Mouse (Mus musculus): ENCODE measurements around the gene Sorl1.

The Sorl1 gene

GRCm38 (mm10) chr9:42004140-42004539 lies 120.0 kb downstream of the Sorl1 start:
- no peak for DNase-seq (ENCODE audit: low spot score)

DNA sequence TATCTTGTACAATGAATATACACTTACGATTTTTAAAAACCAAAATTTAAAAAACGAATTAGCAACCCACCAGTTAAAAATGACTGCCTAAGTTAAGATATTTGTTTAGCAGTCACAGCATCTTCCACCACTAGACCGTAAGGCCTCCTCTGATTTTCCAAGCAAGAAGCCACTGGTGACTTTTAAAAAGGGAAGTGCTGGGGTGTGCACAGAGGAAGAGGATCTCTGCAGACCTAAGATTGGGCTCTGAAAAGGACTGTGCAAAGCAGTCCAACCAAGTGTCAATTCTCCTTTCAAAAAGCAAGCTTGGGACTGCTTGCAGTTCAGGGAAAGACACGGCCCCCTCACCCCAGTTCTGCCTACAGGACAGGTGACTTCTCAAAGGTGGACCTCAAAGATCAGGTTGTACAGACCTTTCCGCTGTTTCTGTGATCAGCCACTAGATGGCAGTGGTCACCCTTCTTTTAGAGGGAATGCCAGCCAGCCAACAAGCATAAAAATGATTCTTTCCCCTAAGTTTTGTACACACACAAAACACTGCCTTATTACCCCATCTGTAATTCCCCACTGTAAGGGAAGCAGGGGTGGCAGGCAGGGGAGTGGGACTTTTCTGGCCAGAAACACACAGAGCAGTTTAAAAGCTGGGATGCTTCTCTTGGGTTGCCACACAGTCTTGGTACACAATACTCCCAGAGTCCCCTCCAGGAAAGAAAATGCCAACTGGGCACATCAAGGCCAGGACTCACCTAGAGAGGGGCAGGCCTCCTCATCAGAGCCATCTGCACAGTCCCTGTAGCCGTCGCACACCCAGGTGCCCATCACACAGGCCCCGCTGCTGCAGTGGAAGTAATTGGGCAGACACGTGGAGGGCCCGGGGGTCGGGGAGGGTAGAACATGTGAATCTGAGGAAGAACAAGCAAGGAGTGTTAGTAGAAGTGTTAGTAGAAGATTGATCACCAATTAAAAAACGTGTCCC lies 124.3 kb downstream of the Sorl1 start:
- DNase-seq (ENCODE audit: low spot score), result no peak

GRCm38 (mm10) chr9:41995278-41995677 lies 128.8 kb downstream of the Sorl1 start:
- no peak for DNase-seq (ENCODE audit: low spot score)

DNA sequence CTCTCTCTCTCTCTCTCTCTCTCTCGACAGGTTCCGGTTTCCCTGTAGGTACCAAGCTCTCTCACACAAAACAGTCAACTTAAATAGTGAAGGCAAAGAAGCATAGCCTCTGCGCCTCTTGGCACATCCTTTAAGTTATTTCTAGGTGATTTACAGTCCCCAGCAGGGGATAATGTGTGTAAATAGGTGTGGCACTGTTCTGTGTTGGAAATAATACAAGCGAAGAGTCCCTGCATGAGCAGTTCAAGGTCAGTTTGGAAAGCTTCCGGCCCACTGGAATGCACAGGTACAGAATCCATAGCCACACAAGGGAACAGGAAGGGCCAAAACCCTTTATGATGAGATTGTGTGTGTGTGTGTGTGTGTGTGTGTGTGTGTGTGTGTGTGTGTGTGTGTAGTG lies 130.3 kb downstream of the Sorl1 start:
- DNase-seq (ENCODE audit: low spot score), result no peak

GRCm38 (mm10) chr9:41992841-41993240 lies 131.3 kb downstream of the Sorl1 start:
- no peak for DNase-seq (ENCODE audit: low spot score)

GRCm38 (mm10) chr9:41985636-41986035 lies 138.5 kb downstream of the Sorl1 start:
- no peak for DNase-seq (ENCODE audit: low spot score)

DNA sequence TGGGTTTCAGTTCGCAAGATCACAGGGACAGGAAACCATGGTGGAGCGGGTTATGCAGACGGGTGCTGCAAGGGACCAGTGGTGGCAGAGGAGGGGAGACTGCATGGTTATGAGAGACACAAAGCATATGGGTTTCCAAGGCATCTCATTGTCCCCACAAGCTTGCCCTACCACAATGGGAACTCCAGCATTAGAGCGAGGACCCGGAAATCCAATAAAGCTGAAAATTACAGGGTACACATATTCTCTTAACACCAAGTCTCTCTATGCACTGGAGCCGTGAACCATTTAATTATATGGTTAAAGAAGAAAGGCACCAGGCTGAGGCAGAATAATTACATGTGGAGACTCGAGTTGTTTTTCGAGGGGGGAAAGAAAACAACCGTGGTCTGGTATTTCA lies 139.0 kb downstream of the Sorl1 start:
- DNase-seq (ENCODE audit: low spot score), result no peak

DNA sequence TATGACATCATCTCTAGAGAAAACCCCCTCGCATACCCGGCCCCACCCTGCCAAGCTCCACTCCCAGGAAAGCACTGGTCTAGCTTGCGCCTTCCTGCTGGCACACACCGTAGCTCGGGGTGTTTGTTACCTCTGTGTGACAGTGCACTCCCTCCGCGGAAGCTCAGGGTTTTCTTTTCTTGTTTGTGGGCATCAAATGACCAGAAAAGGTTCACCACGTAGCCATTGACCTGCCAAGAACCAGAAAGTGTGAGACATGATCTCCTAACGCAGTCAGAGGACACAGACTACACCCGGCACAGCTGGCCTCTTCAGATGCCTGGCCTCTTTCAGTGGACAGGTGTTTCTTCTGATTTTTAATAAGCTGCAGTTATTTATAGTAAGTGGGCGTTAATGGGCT lies 139.8 kb downstream of the Sorl1 start:
- DNase-seq (ENCODE audit: low spot score), result no peak

DNA sequence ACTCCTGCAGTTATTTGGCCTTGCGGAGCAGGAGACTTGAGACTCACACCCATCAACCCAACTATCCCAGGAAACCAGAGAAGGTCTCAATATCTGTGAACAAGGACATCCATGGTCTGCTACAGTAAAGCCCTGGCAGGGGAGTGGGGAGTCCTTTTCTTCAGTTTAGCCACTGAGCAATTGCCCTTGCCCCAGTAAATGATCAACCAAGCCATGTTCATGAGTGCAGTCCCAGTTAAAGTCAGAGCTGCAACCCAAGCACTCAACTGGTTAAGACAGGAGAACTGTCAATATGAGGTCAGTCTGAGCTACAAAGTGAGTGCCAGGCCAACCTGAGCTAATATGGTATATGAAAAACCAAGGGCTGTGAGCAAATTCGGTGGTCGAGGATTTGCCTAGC lies 140.8 kb downstream of the Sorl1 start:
- no peak for DNase-seq (ENCODE audit: low spot score)

DNA sequence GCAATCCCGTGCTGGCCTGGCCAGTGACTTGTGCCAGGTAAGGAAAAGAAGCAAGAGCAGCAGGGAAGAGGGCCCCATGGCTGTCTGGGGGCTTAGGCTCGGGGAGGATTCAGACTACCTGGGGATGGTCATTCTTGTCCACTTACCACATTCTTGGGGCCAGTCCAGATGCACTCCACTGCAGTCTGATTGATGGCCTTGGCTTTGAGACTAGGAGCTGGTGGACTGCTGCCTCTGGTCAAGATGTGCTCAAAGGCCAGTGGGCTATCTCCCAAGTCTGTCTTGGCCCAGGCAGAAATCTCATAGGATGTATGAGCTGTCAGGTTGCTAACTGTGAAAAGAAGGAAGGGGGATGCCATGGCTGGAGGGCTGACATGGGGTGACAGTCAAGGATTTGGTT lies 141.3 kb downstream of the Sorl1 start:
- DNase-seq (ENCODE audit: low spot score), result no peak

GRCm38 (mm10) chr9:41982023-41982422 lies 142.1 kb downstream of the Sorl1 start:
- no peak for DNase-seq (ENCODE audit: low spot score)

GRCm38 (mm10) chr9:41981306-41981705 lies 142.8 kb downstream of the Sorl1 start:
- DNase-seq (ENCODE audit: low spot score), result no peak

GRCm38 (mm10) chr9:41980796-41981195 lies 143.3 kb downstream of the Sorl1 start:
- DNase-seq (ENCODE audit: low spot score), result no peak

GRCm38 (mm10) chr9:41978366-41978765 lies 145.7 kb downstream of the Sorl1 start:
- no peak for DNase-seq (ENCODE audit: low spot score)

- DNase-seq (ENCODE audit: low spot score), result no peak
Observed at GRCm38 (mm10) chr9:41975968-41976367, 148.1 kb downstream of the Sorl1 start.

DNA sequence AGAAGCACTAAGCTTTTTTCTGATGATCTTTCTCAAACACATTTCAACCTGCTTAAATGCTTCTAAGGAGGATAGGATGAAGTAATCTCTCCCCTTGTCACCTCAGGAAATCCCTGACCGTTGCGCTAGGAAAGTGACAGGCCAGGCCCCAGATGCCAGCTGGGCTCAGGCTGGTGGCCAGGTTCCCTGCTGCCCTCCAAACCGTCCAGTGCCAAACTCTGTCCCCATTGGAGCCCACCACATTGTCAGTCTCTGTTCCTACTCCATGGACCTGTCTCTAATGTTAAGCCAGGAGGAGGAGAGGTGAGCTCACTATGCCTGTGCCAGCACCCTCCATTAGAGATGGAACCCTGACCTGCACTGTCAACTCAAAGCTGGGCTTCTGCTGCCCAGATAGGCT lies 149.4 kb downstream of the Sorl1 start:
- DNase-seq (ENCODE audit: low spot score), result no peak

GRCm38 (mm10) chr9:41973775-41974657 lies 150.1 kb downstream of the Sorl1 start:
- DNase-seq (ENCODE audit: low spot score), result no peak

DNA sequence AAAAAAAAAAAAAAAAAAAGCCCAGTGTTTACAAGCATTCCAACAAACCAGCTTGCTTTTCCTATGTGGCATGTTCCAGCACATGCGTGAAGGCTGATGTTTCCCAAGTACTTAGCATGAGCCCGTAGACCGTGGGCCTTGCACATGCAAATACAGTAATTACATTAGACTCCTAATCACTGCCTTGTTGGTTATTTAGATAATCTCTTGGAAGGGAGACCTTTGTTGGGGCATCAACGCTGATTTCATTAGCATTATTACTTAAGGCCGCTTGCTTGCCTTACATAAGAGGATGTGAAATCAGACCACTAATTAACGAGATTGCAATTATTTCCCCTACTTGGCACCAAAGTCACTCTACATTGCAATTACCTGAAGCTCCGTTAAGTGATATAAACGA lies 154.1 kb downstream of the Sorl1 start:
- DNase-seq (ENCODE audit: low spot score), result no peak

DNA sequence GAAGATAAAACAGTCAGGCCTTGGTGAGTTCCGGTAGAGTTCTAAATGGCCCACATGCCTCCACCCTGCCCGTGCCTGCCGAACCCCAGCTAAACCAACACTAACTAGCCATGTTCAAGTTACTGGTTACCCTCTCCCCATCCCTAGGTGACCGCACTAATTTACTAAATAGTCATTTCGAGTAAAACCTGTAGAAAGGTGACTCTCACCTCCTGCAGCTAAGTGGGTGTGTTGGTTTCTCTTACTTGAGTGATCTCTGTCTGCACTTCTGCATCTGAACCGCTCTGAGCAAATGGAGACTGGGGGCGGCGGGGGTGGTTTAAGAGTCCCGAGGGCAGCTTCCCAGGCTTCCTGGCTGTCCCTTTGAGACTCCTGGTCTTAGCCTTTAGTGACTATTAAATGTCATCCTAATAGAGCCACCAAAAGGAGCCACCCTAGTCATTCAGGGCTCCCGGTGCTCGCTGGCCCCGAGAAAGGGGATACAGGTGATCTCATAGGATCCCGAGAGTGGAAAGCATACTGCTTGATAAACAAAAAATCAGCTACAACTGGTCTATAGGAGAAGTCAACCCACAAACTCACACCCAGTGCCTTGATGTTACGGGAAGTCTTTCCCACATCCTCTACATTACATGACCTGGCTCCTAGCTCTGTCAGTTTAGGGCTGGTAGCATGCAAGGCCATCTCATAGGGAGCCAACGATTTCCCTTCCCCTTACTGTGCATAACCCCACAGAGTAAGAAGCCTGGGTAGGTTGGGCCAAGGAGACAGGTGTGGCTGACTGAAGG lies 155.2 kb downstream of the Sorl1 start:
- no peak for DNase-seq (ENCODE audit: low spot score)

DNA sequence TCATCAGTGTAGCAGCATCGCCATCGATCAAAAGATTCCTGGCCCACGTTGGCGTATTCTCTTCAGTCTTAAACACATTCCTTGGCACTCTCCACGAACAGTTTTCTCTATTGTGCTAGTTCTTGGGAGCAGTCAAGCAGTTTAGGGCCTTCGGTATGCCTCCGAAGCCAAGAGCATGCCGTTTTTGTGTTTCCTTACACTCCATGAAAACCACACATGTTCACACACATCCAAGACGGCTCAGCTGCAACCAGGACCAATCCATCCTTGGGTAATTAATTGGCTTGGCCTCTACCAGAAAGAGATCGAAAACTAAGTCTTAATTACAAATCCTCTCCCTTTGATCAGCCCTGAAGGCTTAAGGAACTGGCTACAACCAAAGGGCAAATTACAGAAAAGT lies 162.8 kb downstream of the Sorl1 start:
- no peak for DNase-seq (ENCODE audit: low spot score)

GRCm38 (mm10) chr9:41958282-41958681 lies 165.8 kb downstream of the Sorl1 start:
- no peak for DNase-seq (ENCODE audit: low spot score)

DNA sequence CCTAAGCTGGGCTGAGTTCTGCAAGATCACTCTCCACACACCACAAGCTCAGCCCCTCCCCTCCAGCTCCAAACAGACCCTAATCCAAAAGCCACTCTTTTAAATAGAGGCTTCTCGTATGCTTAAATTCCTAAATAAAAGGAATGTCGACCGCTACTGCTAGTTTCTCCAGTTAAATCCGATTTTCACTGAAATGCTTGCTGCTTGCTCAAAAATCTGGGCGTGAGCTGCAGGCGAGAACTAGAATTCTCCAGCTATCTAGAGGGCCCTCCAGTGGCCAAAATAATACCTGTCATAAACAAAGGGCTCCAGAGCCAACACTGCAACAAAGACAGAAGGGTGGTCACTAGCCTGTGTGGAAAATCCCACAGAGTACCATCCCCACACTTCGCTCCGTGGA lies 170.6 kb downstream of the Sorl1 start:
- no peak for DNase-seq (ENCODE audit: low spot score)

Data from c-Kit-positive CD71-positive TER-119-positive erythroid progenitor cells, embryonic 14.5 days (primary cell).